Mouse (Mus musculus) Muller cell, postnatal 12 days (primary cell): ENCODE data around the gene Chd1l.

Experiments used
- DNase-seq: peaks from one replicate; pipeline ENCODE4 v3.0.0-alpha.2; 2015; ENCODE audit errors: inconsistent ontology term

The Chd1l gene

DNA sequence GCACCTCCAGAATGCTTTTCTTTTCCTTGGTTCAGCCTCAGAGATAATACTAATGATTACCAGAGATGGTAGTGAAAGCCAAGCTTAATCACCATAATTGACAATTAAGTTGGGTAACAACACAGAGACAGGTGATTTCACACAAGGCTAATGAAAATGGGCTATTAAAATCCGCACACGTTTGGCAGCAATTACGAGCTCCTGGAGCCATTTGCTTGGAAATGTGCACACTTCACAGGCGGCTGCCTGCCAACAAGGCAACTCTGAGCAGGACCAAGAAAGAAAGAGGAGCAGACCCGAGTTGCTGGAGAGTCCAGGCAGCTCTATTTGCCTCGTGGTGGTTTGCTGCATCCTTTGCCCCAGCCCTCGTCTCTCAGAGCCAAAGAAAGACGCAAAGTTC lies 84.5 kb downstream of the Chd1l start:
- no peak for DNase-seq

DNA sequence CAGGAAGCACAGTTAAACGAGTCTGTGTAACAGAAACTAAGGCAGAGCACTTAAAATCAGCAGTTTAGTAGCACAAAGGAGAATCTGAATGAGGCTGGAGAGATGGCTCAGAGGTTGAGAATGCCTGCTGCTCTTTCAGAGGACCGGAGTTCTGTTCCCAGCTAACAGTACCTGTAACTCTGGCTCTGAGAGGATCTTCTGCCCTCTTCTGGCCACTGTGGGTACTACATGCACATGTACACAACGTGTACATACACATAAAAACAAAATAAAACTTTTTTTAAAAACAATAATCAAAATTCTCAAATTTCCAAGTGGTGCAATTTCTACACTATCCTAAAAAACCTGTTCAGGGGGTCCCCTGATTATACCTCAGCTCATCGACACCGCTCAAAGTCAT lies 85.2 kb downstream of the Chd1l start:
- no peak for DNase-seq

DNA sequence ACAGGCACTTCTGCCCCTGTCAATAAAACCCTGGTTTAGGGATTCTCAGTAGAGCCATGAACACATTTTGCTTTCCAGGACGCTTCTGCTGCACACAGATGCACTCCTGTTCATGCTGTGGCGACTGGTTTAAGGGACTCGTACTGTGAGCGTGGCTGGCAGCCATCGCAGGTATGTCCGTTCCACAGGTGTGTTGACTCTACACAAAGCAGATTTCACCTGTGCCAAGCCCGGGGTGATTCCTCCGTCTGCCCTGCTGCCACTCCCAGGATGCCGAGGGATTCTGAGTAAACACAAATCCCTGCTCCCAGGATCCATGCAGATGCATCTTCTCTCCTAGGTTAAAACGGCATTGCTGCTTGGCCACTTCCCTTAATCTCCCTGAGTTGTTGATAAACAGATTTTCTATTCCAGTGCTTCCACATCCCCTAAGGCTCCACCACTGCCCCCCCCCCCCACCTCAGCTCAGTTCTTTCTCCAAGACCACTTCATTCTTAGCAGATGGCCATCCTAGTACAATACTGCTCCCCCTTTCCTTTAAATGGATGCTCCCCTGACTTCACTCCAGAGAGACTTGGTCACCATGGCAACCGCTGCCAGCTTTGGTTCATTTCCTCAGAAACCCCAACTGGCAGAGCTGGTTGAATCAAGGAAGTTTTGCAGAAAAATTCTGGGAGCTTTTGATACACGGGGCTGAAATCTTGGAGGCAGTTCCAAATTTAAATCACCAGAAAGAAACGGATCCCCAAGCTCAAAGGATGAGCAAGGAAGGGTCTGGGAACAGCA lies 87.9 kb downstream of the Chd1l start:
- no peak for DNase-seq

DNA sequence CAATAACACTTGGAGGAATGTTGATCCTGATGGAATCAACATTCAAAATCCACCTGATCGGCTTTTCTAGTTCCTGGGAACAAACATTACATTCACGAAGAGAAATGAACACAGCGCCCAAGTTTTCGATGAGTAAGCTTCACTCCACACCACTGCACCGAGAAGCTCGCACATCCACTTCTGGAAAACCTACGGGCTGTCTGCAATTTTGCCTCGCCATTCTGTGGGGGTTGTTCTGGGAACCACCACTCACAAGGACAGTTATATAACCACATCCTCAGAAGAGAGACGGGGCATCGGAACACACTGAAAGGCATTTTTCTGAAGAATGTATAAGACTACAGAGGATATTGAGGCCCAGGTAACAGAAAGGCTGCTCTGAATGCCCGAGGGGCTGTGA lies 90.1 kb downstream of the Chd1l start:
- no peak for DNase-seq

DNA sequence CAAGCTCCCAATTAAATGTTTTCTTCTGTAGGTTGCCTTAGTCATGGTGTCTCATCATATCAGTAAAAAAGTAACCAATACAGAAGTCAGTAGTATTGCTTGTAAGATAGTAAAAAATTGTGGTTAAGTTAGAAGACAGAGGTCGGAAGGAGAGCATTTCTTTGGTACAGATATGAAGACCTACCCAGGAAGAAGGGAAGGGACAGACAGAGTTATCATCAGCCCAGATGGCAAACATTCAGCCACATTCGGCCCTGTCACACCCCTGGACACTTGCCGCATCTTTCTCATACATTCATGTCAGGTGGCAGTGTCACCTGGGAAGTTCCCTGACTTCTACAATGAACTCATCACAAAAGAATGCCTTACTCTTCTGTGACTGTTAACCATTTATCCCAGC lies 97.7 kb downstream of the Chd1l start:
- DNase-seq = no peak
